Comparison of ENCODE assay signal across 9 mouse cellular contexts in the genomic region with DNA sequence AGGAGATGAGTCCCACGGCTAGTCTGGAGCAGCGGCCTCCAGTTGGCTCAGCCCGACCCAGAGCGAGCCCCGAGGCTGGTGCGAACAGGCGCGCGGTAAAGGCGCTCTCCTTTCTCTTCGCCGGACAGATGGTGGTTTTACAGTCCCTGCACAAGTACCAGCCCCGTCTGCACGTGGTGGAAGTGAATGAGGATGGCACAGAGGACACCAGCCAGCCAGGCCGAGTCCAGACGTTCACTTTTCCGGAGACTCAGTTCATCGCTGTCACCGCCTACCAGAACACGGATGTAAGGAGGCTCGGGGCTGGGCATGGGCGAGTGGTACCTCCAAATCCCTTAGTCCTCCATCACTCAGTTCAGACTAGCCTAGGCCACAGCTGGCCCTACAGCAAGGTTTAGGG. TPM values are rescaled to one million over a fixed set of nuclear protein-coding genes. Genes with fewer than 3 reads are reported as not detected.
A peak's percentile ranks its signal among the peaks of the same experiment; 100 is the strongest.
DNase-seq lines count a peak whose midpoint lies in the region; ATAC-seq and TF ChIP-seq lines count a peak whose summit lies in the region.
"Had no signal": no experiment of that assay in that cellular context is flagged by ENCODE, and none has a peak within 500 bp of the region (broad histone marks: within the 10 kb centered on the region; RNA-seq: fewer than 3 reads in every experiment).

No protein-coding gene starts in this region.

- peaks cover 8% of the 10 kb centered on the region for H3K4me1 ChIP-seq in lung, adult 2 months (ENCODE audit: control insufficient read depth, insufficient read depth, low read length)
- H3K4me1 ChIP-seq in embryonic facial prominence, embryonic 13.5 days: peaks cover 35% of the 10 kb centered on the region

- H3K27me3 ChIP-seq in embryonic facial prominence, embryonic 13.5 days: peaks cover 97% of the 10 kb centered on the region

- no peak for TF ChIP-seq POLR2A in lung, adult 2 months (IDR thresholded peaks at IDR 0.05; ENCODE audit: borderline replicate concordance, extremely low read depth, low read depth, low read length)

- H3K4me2 ChIP-seq in embryonic facial prominence, embryonic 13.5 days: 0 out of 2 replicates have a peak overlapping the region, but pooled peaks have one; percentile 7

- WGBS in lung, adult 2 months: 7% methylated on average over 22 of the region's 22 CpGs
- 0% methylated on average over 22 of the region's 22 CpGs for WGBS in embryonic facial prominence, embryonic 13.5 days

- no peaks in the 10 kb centered on the region for H3K9me3 ChIP-seq in embryonic facial prominence, embryonic 13.5 days

- peak; percentile 25 for DNase-seq in lung, adult 2 months
- no peak for DNase-seq in lung, postnatal 36 days
- DNase-seq in cerebellum, postnatal 14 days: peak; percentile 66 to 70
- peak; percentile 27 for DNase-seq in kidney, postnatal 10 days
- peak; percentile 31 for DNase-seq in naive thymus-derived CD4-positive, alpha-beta T cell, adult 2 months (ENCODE audit: low read depth)

- no peaks in the 10 kb centered on the region for H3K36me3 ChIP-seq in embryonic facial prominence, embryonic 13.5 days

- no peak for ATAC-seq in embryonic facial prominence, embryonic 13.5 days (ENCODE audit: insufficient number of reproducible peaks, insufficient read depth, low FRiP score, low TSS enrichment, low read depth)
- no peak for ATAC-seq in erythroid progenitor cell, adult 5-6 weeks (replicated peaks; ENCODE audit: low FRiP score, poor library complexity, severe bottlenecking)

- no peak overlapping the region for H3K4me3 ChIP-seq in lung, adult 2 months (replicated peaks; ENCODE audit: extremely low read depth, low read depth, low read length)
- peak overlapping the region; percentile 13 for H3K4me3 ChIP-seq in embryonic facial prominence, embryonic 13.5 days

- H3K27ac ChIP-seq in embryonic facial prominence, embryonic 13.5 days: no peak overlapping the region

- no peak for TF ChIP-seq CTCF in lung, adult 2 months (IDR thresholded peaks at IDR 0.05; ENCODE audit: insufficient read depth, low read length)

- H3K9ac ChIP-seq in embryonic facial prominence, embryonic 13.5 days: no peak overlapping the region

RNA-seq across cellular contexts. Expression of a gene that starts 4.4 kb away (rescaled TPM):
- polyA plus RNA-seq in lung, adult 2 months (2012; rRNA removed): 0.07 and 0.09 TPM in 2 replicates
- polyA plus RNA-seq in embryonic facial prominence, embryonic 13.5 days (2015; fragmentation: Nextera tagmentation; extraction: Ambion mirVana): 0.20 and 0.34 TPM in 2 replicates
- total RNA-seq in erythroid progenitor cell, adult 5-6 weeks (2015; ENCODE audit: low replicate concordance): not detected in 2 replicates
- total RNA-seq in erythroid progenitor cell, adult 5-6 weeks (2017; ENCODE audit: low replicate concordance): not detected in 2 replicates
- polyA plus RNA-seq: large intestine, adult 2 months; stomach, embryonic 14.5 days had no signal
